Mouse (Mus musculus) neural tube, embryonic 13.5 days (tissue): ENCODE measurements around the gene Casp12. TPM values are rescaled to one million over a fixed set of nuclear protein-coding genes. Genes with fewer than 3 reads are reported as not detected.
"Not testable (repeated sequence)": the region's sequence is repeated elsewhere in the genome, so short reads cannot be mapped to it uniquely, and the experiment has no call there.

ENCODE experiments used
- ATAC-seq: fragments of 200-750 bp; cut with Nextera tagmentation; 2 replicates; pipeline ENCODE4 v1.8.0; 2017; ENCODE audit warnings: low read depth, mild to moderate bottlenecking, moderate TSS enrichment, moderate library complexity
- H3K27ac ChIP-seq: fragments of 300-500 bp; sonication (generic); replicated peaks from 2 replicates; pipeline ENCODE4 v1.5.1; 2015; ENCODE audit warnings: moderate library complexity, mild to moderate bottlenecking, inconsistent platforms
- H3K27me3 ChIP-seq: fragments of 300-500 bp; sonication (generic); 2 replicates; pipeline ENCODE4 v1.6.1; 2015; ENCODE audit warnings: mild to moderate bottlenecking, inconsistent platforms
- H3K36me3 ChIP-seq: fragments of 300-500 bp; sonication (generic); 2 replicates; pipeline ENCODE4 v1.6.1; 2015; ENCODE audit warnings: mild to moderate bottlenecking, inconsistent platforms
- H3K4me1 ChIP-seq: fragments of 300-500 bp; sonication (generic); replicated peaks from 2 replicates; pipeline ENCODE4 v1.6.1; 2015; ENCODE audit warnings: inconsistent platforms
- H3K4me2 ChIP-seq: fragments of 300-500 bp; sonication (generic); 2 replicates; pipeline ENCODE4 v1.6.1; 2015; ENCODE audit warnings: inconsistent platforms, mild to moderate bottlenecking, moderate library complexity
- H3K4me3 ChIP-seq: fragments of 300-500 bp; sonication (generic); 2 replicates; pipeline ENCODE4 v1.5.1; 2015; ENCODE audit warnings: mild to moderate bottlenecking, inconsistent platforms
- H3K9ac ChIP-seq: fragments of 300-500 bp; sonication (generic); 2 replicates; pipeline ENCODE4 v1.6.1; 2015; ENCODE audit warnings: moderate library complexity, mild to moderate bottlenecking, inconsistent platforms
- H3K9me3 ChIP-seq: fragments of 300-500 bp; sonication (generic); 2 replicates; pipeline ENCODE4 v1.6.1; 2016; ENCODE audit warnings: inconsistent platforms
- WGBS: fragments of 180-500 bp; shearing (Covaris S2); methylation state at CpG from one replicate; pipeline ENCODE4 v1.1.7; 2015; 5-methylcytosine and 5-hydroxymethylcytosine counted together
- polyA plus RNA-seq: library from polyadenylated mRNA; unstranded; fragments of >200 nt; fragmentation: Nextera tagmentation; extraction: Ambion mirVana; gene quantifications from 2 replicates; pipeline ENCODE4 v1.2.1, GENCODE M21; 2015

Casp12 gene
- polyA plus RNA-seq, 1 experiment from 2014 or later = 1.0 TPM

DNA sequence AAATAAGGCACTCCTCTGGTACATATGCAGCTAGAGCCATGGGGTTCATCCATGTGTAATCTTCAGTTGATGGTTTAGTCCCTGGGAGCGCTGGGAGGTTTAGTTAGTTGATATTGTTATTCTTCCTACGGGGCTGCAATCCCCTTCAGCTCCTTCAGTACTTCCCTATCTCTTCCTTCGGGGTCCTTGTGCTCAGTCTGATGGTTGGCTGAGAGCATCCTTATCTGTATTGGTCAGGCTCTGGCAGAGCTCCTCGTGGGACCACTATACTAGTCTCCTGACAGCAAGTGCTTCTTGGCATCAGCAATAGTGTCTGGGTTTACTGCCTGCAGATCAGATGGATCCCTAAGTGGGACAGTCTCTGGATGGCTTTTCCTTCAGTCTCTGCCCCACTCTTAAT, 2.2 kb downstream of the Casp12 start:
- 83% methylated on average over 4 of the region's 4 CpGs for WGBS
- H3K4me2 ChIP-seq = no peak overlapping the region
- H3K9me3 ChIP-seq = no peaks in the 10 kb centered on the region
- ATAC-seq = no peak
- no peak overlapping the region for H3K27ac ChIP-seq
- H3K4me1 ChIP-seq = no peaks in the 10 kb centered on the region
- H3K27me3 ChIP-seq = no peaks in the 10 kb centered on the region
- no peak overlapping the region for H3K4me3 ChIP-seq
- no peak overlapping the region for H3K9ac ChIP-seq
- no peaks in the 10 kb centered on the region for H3K36me3 ChIP-seq

DNA sequence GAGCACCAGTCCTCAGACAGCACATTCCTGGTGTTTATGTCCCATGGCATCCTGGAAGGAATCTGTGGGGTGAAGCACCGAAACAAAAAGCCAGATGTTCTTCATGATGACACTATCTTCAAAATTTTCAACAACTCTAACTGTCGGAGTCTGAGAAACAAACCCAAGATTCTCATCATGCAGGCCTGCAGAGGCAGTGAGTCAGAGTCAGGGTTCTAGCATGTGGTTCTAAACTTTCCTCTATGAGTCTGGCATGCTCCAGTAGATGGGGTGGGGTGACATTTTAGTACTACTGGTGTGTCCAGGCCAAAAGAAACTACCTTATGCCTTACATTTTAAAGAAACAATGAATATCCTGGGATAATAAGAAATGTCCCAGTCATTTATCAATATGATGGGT, 8.4 kb downstream of the Casp12 start:
- no peak overlapping the region for H3K27ac ChIP-seq
- no peak overlapping the region for H3K4me3 ChIP-seq
- H3K36me3 ChIP-seq = no peaks in the 10 kb centered on the region
- WGBS = 86% methylated on average over 2 of the region's 2 CpGs
- no peak for ATAC-seq
- H3K9ac ChIP-seq = no peak overlapping the region
- no peak overlapping the region for H3K4me2 ChIP-seq
- no peaks in the 10 kb centered on the region for H3K4me1 ChIP-seq
- no peaks in the 10 kb centered on the region for H3K9me3 ChIP-seq
- no peaks in the 10 kb centered on the region for H3K27me3 ChIP-seq

DNA sequence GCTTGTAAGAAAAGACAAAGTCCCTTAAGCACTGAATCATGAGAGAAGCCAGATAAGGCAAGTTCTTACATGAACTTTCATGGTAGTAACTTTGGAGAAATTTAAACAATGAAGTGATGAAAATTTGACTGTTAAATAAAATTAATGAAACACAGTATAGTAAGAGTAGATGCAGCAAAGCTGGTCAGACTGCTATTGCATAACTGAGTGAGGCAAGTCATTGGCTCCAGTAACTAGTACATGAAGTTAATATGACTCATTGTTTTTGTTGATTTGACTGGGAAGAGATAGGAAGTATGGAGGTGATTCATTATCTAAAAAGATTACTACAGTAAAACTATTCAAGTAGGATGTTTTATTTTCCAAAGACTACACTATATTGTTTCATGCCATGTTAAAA, 11.6 kb downstream of the Casp12 start:
- Histone ChIP-seq H3K9me3 (no peaks in the 10 kb centered on the region), H3K9ac (no peak overlapping the region), H3K27ac (no peak overlapping the region), H3K4me3 (no peak overlapping the region), H3K4me2 (no peak overlapping the region), H3K36me3 (no peaks in the 10 kb centered on the region), H3K27me3 (no peaks in the 10 kb centered on the region), H3K4me1 (no peaks in the 10 kb centered on the region)
- ATAC-seq = no peak

DNA sequence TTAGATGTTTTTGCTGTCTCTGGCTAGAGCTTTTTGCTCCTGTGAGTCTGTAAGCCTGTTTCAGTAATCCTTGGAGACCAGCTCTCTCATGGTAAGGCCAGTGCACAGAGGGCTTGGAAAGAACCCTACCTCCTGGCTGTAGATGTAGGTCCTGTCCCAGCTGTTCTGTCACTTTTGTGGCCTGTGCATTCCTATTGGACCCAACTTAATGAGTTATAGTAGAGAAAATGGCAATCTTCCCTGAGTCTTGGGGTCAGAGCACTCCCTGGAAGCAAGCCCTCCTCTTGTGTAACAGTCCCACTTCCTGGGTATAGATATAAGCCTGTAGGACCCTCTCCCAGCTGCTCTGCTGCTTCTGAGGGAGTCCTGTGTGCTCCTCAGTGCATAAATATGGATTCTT, 48.3 kb downstream of the Casp12 start:
- H3K36me3 ChIP-seq = no peaks in the 10 kb centered on the region
- H3K4me3 ChIP-seq = no peak overlapping the region
- H3K4me2 ChIP-seq = no peak overlapping the region
- H3K4me1 ChIP-seq = no peaks in the 10 kb centered on the region
- no peak overlapping the region for H3K9ac ChIP-seq
- H3K9me3 ChIP-seq = no peaks in the 10 kb centered on the region
- H3K27ac ChIP-seq = no peak overlapping the region
- H3K27me3 ChIP-seq = no peaks in the 10 kb centered on the region
- no peak for ATAC-seq

DNA sequence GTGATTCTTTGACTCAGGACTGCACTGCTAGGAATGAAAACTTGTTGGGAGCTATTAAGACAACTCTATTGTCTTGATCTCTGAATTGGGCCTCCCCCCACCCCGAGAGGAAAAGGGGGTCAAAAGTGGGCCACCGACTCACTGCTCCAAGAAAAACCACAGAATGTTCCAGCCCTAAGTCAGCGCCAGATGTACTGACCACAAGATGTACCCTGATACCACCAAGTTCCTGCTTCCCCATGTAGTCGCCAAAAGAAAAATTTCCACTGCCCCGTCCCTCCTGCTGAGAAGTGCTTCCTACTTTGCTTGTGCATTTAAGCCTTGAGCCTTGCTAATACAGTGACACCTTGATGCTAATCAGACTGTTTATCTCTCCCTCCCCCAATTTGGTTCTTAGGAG, 50.6 kb downstream of the Casp12 start:
- H3K36me3 ChIP-seq, H3K9me3 ChIP-seq, H3K9ac ChIP-seq, H3K4me2 ChIP-seq, H3K4me1 ChIP-seq, H3K27ac ChIP-seq, H3K27me3 ChIP-seq, H3K4me3 ChIP-seq, ATAC-seq: not testable (repeated sequence)
- WGBS = 82% methylated on average over 5 of the region's 5 CpGs

DNA sequence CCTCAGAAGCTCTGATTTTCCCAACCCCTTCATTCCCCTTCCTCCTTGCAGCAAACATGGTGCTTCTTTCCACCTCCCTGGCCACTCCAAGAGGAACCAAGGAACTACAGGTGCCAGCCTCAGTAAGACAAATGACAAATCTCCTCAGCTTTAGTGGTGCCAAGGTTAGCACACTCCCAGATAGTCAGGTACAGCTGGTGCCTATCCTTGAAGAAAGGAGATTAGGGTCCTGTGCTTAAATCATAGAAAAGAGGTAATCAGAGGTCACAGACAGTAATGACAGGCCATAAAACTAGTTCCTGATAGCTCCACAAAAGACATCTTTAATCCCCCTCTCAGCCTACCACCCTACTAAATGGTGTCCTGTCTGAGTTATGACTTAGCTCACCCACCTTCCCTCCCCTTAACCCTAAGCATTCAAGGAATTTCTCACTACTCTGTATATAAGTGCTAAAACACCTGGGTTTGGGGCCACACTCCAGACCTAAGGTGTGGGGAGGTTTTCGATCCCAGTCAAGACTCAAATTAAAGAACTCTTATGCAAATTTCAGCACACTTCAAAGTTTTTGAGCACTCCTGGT, 65.8 kb downstream of the Casp12 start:
- H3K36me3 ChIP-seq = no peaks in the 10 kb centered on the region
- H3K4me1 ChIP-seq = no peaks in the 10 kb centered on the region
- H3K27ac ChIP-seq = no peak overlapping the region
- no peak overlapping the region for H3K4me3 ChIP-seq
- H3K4me2 ChIP-seq = no peak overlapping the region
- no peaks in the 10 kb centered on the region for H3K9me3 ChIP-seq
- no peak for ATAC-seq
- H3K27me3 ChIP-seq = no peaks in the 10 kb centered on the region
- no peak overlapping the region for H3K9ac ChIP-seq
- WGBS = 88% methylated on average over 1 of the region's 1 CpGs

DNA sequence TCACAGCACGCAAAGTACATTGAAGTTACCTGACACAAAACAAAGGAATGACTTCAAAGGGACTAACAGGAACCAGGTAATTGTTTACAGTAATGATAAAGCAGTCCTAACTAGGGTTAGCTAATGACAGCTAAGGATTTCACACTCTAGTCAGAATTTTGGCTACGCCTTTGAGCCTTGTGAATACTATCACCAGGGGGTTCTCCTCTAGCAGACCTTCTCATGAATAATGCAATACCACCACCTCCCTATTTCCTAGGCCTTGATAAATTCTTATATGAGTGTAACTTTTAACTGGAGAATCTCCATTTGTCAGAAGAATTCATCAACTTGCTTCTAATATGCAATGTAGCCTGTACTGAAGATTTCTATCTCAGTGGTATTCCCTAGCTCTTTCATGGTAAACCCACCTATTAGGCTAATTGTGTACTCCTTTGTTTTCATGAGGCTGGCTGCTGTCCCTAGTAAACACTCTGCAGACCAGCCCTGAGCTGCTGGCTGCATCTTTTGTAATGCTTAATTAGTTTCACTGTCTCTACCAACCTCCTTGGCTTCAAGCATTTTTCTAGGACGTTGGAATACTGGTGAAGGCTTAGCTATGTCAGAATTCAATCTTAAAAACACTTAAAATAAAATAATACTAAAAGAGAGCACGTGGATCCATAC, 67.3 kb downstream of the Casp12 start:
- peak; percentile 80 for ATAC-seq
- Histone ChIP-seq H3K27me3 (no peaks in the 10 kb centered on the region), H3K9me3 (no peaks in the 10 kb centered on the region), H3K36me3 (no peaks in the 10 kb centered on the region), H3K4me1 (no peaks in the 10 kb centered on the region), H3K4me2 (no peak overlapping the region), H3K9ac (no peak overlapping the region), H3K27ac (no peak overlapping the region), H3K4me3 (no peak overlapping the region)
- WGBS = 24% methylated on average over 4 of the region's 4 CpGs

DNA sequence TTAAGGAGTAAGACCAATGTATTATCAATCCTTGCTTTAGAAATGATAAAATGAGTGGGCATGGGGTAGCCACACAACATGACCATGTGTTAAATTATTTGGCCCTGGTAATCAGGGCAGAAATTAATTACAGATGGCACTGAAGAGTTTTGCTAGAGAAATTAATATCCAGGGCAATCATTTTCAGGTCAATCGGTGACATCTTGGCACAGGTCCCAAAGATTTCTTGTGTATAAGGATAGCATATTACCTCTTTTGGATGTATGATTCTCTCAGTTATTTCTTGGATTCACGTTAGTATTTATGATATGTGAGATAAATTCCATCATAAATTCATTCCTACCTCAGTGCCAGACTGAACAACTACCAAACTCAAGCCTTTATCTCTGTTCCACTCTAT, 72.6 kb downstream of the Casp12 start:
- 72% methylated on average over 2 of the region's 2 CpGs for WGBS
- Histone ChIP-seq H3K27me3 (no peaks in the 10 kb centered on the region), H3K4me2 (no peak overlapping the region), H3K9me3 (no peaks in the 10 kb centered on the region), H3K36me3 (no peaks in the 10 kb centered on the region), H3K4me3 (no peak overlapping the region), H3K4me1 (no peaks in the 10 kb centered on the region), H3K27ac (no peak overlapping the region), H3K9ac (no peak overlapping the region)
- ATAC-seq = no peak

Other genes starting within 250 kb of the Casp12 start
- 0.72 and 0.75 TPM in 2 replicates for gene Casp1, start 46.9 kb upstream of the Casp12 start, polyA plus RNA-seq
- 0.27 TPM in 1 of 2 replicates, not detected in the other for gene Casp4, start 36.6 kb upstream of the Casp12 start, polyA plus RNA-seq